Mouse (Mus musculus): Measurements from ENCODE around the gene Gm49396.

Gm49396 gene

DNA sequence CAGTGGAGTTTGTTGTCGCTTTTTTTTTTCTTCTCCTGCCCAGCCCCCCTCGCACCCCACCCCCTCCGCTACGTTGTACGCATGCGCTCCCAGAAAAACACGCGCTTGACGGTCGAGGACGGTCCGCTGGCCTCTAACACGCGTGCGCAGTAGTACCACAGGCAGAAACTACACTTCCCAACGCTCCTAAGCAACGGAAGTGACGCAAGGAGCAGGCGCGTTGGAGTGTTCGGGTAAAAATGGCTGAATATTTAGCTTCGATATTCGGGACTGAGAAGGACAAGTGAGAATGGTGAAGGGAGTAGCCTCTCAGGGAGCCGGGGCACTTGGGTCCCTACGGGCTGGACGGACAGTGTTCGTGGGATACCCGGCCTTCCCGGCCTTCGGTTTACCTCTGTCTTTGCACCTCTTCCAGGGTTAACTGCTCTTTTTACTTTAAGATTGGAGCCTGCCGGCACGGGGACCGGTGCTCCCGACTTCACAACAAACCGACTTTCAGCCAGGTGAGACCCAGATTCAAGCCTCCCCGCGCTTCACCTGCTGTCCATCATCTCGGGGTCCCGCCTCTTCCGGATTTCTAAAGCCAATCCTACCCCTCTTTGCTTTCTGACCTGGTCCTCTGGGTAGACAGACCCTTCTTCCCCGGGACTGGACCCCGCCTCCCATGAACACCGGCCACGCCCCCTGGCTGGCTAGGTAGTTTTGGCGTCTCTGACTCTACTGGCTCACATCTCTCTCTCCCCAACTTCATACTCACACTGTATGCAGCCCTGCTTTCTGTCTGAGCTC, at the start of gene Gm49396, which contains the start of the genes U2af1l4 and Psenen:
Gene Gm49396, plus strand, starts transcription at position 228 of the 789 bp plus-strand sequence.
Gene U2af1l4, plus strand, starts transcription at position 185 of the 789 bp plus-strand sequence.
Gene Psenen, minus strand, starts transcription at position 511 of the 789 bp plus-strand sequence.
- DNase-seq (ENCODE audit: inconsistent ontology term): peak; percentile 94

DNA sequence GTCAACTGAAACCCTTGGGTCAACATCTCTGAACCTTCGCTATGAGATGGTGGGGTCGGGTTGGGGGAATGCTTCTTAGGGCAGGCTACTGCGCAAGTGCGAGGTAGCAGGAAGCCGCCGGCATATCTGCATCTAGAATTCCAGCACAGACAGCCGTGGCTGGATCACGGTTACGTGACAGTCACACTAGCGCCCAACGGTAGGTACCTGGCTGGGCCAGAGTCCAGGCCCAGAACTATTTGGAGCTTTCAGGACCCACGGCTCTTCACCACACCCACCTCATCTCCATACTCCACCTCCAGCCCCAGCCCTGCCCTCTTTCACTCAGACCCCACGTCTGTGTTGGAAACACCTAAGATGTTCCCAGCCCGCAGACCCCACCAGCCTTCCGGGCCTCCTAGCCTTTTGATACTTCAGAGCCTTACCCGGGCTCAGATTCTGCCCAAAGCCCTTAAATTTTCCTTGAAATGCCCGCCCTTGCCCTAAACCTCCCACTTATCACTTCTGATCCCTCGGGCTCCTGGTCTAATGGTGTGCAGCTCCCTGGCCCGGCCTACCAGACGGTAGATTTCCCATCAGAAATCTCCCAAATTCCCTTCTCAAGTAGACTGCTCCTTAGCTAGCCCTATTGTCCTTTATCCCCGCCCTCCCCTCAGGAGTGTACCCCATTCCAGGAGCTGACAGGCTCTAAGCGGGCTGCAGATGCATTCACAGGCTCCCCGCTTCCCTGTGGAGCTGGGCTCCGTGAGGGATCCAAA, 48.0 kb upstream of the Gm49396 start:
- DNase-seq (ENCODE audit: inconsistent ontology term): no peak

DNA sequence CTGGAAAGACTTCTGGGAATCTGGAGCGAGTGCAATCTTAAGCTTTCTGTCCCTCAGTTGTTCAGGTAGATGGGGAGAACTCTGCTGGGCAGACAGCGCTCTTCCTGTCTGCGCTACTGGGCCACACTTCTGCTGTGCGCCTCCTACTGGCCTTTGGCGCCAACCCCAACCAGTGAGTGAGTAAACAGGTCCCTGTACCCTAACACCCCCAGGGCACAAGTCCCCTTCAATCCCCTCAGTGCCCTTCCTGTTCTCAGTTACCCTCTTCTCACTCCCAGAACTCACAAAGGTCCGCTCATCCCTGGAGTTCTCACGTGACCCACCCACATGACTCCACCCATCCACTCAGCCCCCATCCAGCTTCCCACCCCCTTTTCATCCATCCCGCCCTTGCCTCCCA, 44.8 kb upstream of the Gm49396 start:
- DNase-seq (ENCODE audit: inconsistent ontology term): no peak

DNA sequence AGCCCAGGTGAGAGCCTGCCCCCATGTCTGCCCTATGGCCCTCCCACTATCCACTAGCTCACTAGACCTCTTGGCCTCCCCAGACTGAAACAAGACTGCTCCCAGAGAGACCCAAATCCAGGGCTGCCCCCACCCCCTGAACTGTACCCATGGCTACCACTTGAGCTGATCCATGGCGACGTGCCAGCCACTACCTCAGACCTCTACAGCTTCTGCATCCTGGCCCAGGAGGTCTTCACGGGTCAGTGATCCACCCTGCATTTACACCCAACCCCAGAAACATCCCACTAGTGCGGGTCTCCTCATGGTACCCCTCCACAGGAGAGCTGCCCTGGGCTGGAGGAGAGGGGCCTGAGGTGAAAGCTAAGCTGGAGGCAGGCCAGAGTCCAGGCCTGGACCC, 42.7 kb upstream of the Gm49396 start:
- DNase-seq (ENCODE audit: inconsistent ontology term): no peak

DNA sequence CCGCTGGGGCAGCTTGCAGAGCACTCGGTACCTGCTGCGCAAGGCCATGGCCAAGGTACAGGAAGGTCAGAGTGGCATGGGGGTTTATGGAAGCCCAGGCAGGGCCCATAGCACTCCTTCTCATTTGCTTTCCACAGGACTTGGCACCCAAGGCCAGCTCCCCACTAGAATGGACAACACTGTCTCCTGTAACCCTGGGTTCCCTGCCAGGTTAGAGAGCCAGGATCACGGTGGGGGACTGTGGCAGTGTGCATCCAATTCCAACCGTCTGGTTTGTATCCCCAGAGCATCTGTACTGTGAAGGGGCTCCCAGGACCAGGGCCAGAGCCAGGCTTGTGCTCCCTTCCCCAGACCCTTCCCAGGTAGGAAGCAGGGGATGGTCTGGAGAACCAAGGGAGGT, 42.3 kb upstream of the Gm49396 start:
- no peak for DNase-seq (ENCODE audit: inconsistent ontology term)

DNA sequence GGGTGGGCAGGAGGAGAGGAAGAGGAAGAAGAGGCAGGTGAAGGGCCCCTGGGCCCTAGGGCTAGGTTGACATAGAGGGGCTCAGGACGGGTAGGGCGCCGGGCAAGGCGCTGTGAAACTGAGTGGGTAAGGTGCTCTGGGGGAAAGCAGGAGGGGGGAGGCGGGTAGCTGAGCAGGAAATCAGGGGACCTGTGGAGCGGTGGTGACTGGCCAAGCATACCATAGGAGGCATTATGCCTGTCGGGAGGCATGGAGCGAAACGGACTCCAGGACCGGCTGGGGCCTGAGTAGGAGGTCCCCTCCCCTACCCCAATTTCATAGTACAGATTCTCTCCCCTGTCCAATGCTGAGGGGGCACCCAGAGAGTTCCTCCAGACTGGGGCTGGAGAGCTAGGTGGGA, 40.3 kb upstream of the Gm49396 start:
- no peak for DNase-seq (ENCODE audit: inconsistent ontology term)

DNA sequence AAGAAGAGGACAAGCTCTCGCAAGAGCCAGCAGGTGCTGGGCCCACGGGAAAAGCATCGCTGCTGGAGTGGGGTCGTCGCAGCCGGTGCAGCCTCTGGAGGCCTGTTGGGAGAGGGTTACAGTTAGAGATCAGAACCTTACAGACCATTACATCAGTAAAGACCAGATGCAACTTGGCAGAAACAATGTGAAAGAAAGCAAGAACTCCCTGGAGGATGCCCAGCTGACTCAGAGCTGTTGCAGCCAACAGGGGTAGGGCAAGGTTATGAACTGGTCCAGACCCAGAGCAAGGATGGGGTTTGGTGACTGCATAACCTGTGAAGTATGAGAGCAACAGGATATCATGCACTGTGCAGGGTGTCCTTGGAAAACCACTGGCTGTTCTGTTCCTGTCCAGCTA, 38.7 kb upstream of the Gm49396 start:
- DNase-seq (ENCODE audit: inconsistent ontology term): no peak

DNA sequence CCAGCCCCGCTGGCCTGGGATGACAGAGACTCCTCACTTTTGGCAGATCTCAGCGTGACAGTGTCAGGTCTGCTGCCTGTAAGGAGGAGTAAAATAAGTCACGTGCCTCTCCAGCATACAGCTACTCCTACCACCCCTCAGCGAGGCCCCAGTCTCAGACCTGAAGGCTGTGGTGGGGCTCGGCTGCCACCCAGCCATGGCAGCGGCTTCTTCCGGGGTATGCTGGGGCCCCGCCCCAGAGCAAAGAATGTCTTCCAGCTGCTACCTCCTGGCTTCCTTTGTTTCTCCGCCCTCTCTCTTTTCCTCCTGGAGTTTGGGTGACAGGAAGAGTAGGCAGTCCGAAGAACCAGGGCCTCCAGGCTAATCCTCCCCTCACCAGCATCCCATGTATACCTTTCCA, 37.2 kb upstream of the Gm49396 start:
- DNase-seq (ENCODE audit: inconsistent ontology term): no peak

DNA sequence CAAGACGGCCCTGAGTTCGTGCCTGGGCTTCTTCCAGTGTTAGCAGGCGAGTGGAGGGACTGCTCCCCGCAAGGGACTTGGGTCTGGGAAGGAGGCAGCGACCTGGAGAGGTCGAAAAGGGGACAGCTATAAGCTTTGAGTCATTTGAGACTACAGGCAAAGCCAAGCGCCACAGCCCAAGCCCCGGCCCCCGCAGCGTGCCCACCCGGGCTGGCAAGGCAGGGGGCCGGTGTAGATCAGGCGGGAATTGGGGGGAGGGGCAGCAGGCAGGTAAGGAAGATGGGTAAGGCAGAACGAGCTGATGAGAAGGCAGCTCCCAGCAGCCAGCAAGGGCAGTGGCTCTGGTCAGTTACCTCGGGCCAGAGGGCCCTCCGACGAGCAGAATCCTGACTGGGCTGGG, 36.7 kb upstream of the Gm49396 start:
- DNase-seq (ENCODE audit: inconsistent ontology term): no peak

DNA sequence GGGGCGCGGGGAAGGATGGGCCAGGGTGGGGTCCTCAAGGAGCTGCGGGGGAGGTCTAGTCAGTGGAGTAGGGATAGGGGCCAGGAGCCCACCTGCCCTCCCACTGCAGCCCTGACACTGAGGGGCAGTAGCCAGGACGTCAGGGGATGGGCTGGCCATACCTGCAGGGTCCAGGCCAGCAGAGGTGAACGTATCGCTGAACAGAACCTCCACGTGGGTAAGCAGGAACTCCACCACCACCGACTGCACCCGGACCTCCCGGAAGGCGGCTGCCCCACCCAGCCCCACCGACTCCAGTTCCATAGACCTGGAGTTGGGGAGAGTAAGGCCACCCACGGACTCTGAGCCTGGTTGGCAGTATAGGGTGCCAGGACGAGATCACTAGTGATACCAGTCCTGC, 36.2 kb upstream of the Gm49396 start:
- no peak for DNase-seq (ENCODE audit: inconsistent ontology term)

DNA sequence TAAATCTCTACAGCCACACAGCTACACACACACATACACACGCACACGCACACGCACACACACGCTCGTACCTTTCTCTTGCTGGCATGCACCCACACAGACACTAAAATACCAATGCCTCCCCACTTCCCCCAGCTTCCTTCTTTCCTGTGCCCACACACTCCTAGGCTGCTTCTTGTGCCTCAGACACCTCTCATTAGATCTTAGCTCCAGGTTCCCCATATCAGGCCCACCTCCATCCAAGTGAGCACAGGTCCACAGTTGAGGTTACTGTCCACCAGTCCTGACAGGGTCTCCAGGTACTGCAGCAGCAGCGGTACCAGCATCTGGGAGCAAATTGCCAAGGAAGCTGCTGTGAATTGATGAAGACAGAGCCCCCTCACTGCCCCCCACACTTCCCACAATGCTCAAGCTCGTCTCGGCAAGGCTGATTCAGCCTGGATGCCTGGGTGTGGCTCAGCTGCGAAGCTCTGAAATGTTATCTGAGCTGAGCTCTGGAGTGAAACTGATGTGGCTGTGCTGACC, 31.8 kb upstream of the Gm49396 start:
- DNase-seq (ENCODE audit: inconsistent ontology term): no peak

DNA sequence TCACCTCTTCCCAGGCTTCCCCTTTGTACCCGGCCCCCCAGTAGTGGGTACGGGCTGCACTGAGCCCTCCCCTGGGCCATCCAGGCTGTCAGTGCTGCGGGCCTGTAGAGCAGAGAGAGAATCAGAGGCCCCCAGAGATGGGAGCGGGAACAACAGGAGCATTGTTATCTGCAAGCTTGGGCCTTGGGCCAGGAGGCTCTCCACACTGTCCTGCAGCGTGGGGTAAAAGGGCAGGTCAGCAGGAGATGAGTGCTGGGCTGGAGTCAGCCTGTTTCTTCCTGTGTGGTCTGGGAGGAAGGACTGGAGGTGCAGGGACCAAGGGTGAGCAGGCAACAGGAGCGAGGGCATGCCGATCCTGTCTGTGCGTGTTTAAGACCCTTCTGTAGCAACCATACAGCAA, 30.2 kb upstream of the Gm49396 start:
- DNase-seq (ENCODE audit: inconsistent ontology term): peak; percentile 57

DNA sequence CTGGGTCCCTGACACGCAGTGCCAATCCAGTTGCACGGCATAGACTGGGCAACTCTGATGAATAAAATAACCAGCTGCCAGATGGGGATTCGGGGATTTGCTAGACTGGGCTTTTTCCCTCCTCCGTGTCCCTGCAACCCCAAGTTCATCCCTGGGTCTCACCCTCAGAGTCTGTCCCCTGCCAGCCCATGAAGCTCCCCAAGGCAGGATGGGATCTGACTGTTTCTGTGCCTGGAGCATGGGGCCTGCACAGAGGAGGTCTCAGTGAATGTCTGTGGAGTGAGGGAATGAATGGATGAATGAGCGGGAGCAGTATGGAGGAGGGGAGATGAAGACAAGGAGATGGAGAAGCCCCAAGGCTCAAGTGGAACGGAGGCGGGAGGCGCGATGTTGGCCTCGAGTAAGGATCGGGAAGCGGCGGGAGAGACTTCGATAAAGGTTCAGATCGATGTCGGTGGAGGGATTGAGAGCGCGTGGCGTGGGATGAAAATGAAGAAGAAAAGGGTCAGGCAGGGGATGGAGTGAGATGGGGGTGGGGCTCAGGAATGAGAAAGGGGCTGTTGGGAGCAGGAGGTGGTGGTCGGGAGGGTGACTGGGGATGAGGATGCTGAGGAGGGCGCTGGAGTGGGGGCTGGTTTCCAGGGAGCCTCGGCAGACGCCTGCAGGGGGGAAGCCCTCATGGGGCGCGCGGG, 29.1 kb upstream of the Gm49396 start:
- DNase-seq (ENCODE audit: inconsistent ontology term): no peak

DNA sequence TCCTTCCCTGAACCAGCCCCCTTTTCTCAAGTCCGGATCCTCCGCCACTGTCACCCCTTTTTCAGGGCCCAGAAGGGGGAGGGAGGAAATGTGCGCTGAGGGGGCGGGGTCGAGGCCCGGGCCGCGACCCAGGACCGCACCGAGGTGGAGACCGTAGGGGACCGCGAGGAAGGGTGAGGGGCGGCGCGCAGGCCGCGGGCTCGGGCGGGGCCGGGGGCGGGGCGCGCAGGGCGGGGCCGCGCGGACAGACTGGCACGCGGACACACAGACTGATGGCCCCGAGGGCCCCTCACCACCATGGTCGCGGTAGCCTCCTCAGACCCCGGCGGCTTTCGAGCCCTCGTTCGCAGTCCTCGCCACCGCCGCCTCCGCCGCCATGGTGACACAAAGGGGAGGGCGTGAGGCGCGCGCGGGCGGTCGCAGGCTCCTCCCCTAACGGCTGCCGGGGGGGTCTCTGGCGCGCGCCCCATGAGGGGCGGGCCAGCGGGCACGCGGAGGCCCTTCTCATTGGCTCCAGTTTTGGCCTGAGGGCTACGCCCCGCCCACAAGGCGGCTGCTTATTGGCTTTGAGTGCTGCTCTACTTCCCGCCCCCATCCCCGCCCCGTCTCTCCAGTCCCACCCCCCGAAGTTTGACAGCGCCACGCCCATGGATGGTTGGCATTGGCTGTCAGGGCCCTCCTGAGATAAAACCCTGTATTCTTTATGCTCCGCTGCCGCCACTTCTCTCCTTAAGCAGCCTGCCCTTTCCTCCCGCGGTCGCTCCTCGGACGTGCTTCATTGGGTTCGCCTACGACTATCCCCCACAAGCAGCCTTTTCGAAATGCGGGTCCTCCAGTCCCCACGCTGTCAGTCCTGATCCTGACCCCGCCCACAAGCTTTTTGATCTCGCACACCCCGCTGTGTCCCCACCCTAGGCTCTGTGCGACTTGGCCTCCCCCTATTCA, 28.2 kb upstream of the Gm49396 start, which contains the start of gene Arhgap33:
Gene Arhgap33, minus strand, starts transcription at position 428 of the 945 bp plus-strand sequence.
- DNase-seq (ENCODE audit: inconsistent ontology term): peak; percentile 99

DNA sequence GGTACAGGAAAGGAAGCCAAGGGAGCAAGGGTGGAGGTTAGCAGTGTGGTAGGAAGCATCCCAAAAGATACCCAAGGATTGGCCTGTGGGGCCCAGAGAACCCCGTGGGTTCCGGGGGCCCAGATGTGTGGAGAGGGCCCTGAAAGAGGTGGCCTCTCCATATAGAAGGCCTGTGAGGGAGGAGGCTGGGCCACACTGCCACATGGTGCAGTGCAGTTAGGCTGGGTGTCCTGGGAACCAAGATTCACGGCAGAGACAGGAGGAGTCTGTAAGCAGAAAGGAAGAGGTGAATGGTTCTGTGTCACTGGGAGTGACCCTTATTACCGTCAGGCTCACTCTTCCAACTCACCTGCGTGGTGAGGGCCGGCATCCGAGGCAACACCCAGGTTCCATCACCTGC, 22.6 kb upstream of the Gm49396 start:
- no peak for DNase-seq (ENCODE audit: inconsistent ontology term)

DNA sequence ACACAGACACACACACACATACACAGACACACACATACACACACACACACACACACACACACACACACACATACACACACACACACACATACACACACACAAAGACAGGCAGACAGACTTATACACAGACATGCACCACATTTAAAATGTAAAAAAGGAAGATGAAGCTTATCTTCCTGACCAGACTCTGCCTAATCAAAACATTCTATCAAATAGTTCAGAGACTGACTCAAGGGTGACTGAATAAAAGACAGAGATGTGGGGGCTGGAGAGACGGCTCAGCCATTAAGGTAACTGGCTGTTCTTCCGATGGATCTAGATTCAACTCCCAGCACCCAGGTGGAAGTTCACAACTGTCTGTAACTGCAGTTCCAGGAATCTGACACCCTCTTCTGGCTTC, 18.8 kb upstream of the Gm49396 start:
- DNase-seq (ENCODE audit: inconsistent ontology term): no peak

DNA sequence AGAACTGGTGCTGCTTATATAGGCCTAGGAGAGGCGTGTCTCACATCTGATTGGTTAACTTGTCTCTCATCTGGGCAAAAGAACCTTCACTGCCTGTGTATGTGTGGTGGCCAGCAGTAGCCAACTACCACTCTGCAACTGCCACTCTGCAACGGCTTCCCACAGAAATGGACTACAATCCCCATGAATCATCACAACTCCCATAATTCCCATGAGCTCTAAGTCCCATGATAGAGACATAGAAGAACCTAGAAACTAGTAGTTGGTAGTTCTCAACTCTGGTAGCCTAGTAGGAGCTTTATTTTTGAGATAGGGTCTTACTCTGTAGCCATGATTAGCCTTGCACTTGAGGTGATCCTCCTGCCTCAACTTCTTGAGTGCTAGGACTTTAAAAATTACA, 13.3 kb upstream of the Gm49396 start:
- DNase-seq (ENCODE audit: inconsistent ontology term): no peak

DNA sequence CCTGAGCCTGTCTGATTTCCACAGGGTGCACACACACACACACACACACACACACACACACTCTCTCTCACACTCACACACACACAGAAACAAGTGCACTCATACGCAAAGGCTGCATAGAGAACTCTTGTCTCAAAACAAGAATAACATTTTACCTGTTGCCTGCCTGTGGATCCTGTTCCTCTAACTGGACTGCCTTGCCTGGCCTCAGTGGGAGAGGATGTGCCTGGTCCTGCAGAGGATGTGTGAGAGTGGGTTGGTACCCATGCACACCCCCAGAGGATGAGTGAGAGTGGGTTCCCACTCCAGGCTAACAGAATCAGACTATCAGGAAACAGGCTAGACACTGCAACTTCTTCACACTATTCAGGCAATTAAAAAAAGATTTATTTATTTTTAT, 12.5 kb upstream of the Gm49396 start:
- DNase-seq (ENCODE audit: inconsistent ontology term): no peak

DNA sequence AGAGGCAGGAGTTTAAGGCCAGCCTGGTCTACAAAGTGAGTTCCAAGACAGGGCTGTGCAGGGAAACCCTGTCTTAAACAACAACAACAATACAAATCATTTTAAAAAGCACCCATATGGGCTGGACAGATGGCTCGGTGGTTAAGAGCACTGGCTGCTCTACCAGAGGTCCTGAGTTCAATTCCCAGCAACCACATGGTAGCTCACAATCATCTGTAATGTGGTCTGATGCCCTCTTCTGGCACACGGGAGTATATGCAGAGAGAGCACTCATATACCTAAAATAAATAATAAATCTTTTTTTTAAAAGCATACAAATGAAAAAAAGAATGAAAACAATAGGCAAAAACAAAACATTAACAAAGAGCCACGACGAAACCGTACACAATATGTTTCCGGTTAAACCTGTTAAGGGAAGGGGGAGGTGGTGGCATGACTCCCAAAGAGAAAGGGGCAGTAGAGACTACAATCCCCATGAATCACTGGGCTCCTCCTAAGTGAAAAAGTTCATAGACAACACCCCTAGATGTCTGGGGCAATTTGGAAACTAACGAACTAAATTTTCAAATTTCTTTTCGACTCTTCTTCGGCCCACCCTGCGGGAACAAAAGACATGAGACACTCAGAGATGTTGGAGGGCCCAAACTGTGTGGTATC, 11.6 kb upstream of the Gm49396 start:
- no peak for DNase-seq (ENCODE audit: inconsistent ontology term)

All from Muller cell, postnatal 12 days (primary cell).